Mouse (Mus musculus) MEL (cell line): Measurements from ENCODE around the gene 1700003F12Rik.

Experiments used
- CHD1 ChIP-seq: IDR thresholded peaks from 2 replicates; pipeline ENCODE4 v1.6.1; 2012; ENCODE audit warnings: low read depth, mild to moderate bottlenecking, inconsistent platforms, low read length, improper control_type of control experiment
- CTCF ChIP-seq, 3 experiments: IDR thresholded peaks in 2 of 3; conservative IDR thresholded peaks in 1 of 3; 2 replicates each; pipeline ENCODE4 v1.5.1; 2011 to 2012; ENCODE audit warnings: low read length in 3 of 3, low read depth in 2 of 3, mild to moderate bottlenecking in 2 of 3, improper control_type of control experiment in 1 of 3, inconsistent platforms in 1 of 3, mixed read lengths in 1 of 3, moderate library complexity in 1 of 3; ENCODE audit not compliant: control insufficient read depth in 1 of 3, insufficient read depth in 1 of 3, poor library complexity in 1 of 3, severe bottlenecking in 1 of 3
- EP300 ChIP-seq, 2 experiments: IDR thresholded peaks; 2 replicates each; pipeline ENCODE4 v1.6.1; 2011; ENCODE audit warnings: improper control_type of control experiment in 2 of 2, low read length in 2 of 2, low read depth in 1 of 2, mild to moderate bottlenecking in 1 of 2
- MXI1 ChIP-seq: IDR thresholded peaks from 2 replicates; pipeline ENCODE4 v1.6.1; 2011; ENCODE audit warnings: mild to moderate bottlenecking, low read depth, low read length, improper control_type of control experiment
- SMC3 ChIP-seq: IDR thresholded peaks from 2 replicates; pipeline ENCODE4 v1.6.1; 2011; ENCODE audit warnings: low read depth, low read length, improper control_type of control experiment

DNA sequence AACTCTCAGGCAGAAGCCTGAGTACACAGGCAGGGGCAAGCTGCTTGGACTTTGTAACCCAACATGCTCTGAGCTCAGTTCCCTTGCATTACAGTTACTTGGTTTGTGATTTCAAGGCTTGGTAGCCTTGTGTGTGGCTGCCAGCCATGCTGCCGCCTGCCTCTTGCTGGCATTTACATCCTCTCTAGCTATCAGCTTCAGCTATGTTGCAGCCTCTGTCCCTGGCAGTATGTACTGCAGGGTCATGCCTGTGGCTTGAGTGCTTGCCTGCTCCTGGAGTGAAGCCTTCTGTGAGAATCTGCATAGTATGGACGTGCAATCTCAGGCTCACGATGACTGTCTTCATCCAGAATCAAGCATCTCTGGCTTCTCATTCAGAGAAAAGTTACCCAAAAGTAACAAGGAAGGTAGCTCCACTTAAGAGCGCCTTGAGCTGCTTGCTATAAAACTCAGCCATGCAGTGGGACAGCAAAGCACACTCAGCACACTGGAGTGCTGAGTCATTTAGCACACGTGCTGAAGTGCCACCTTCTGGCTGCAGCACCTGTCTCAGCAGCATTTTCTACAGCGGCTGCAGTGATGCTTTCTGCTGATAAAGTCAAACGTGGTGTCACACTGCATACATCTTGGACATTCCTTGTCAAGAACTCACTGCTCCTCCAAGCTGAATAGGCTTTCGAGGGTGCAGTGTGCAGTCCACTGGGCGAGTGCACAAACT is 39.2 kb upstream of the 1700003F12Rik start:
- TF ChIP-seq CHD1 (no peak), CTCF (IDR thresholded peaks at IDR 0.05 in 2 of 3, conservative IDR thresholded peaks at IDR 0.05 in 1 of 3; ENCODE audit: control insufficient read depth in 1 of 3, insufficient read depth in 1 of 3, low read depth in 2 of 3, low read length in 3 of 3, poor library complexity in 1 of 3, severe bottlenecking in 1 of 3) (peak in 1 of 3 experiments; percentile 12; a peak in 1 of 6 replicates), SMC3 (0 out of 2 replicates have a peak, but pooled peaks have one; percentile 24), MXI1 (peak; percentile 38; the same call in 1 of the 2 replicates), EP300 (IDR thresholded peaks at IDR 0.05; ENCODE audit: low read depth in 1 of 2, low read length in 2 of 2) (no peak)
